Mouse (Mus musculus) large intestine, adult 2 months (tissue): ENCODE measurements around the gene Prkch. TPM values are rescaled to one million over a fixed set of nuclear protein-coding genes. Genes with fewer than 3 reads are reported as not detected.
"Not testable (repeated sequence)": the region's sequence is repeated elsewhere in the genome, so short reads cannot be mapped to it uniquely, and the experiment has no call there.

Source experiments
- DNase-seq: peaks from one replicate; pipeline ENCODE4 v3.0.0-alpha.2; 2012; ENCODE audit warnings: low read depth, low spot score
- WGBS: fragments of 180-500 bp; shearing (Covaris S2); methylation state at CpG from one replicate; pipeline ENCODE4 v1.1.7; 2018; 5-methylcytosine and 5-hydroxymethylcytosine counted together
- polyA plus RNA-seq: library from polyadenylated mRNA; depleted of rRNA; stranded (reverse); fragments of >200 nt; gene quantifications from 2 replicates; pipeline ENCODE4 v1.2.3, GENCODE M21; 2012; rRNA removed

Gene Prkch
- 3.0 and 4.4 TPM in 2 replicates for polyA plus RNA-seq

- under 1% methylated on average over 59 of the region's 61 CpGs for WGBS
- DNase-seq = peak; percentile 47
Measured at GRCm38 (mm10) chr12:73584610-73585240, at the start of gene Prkch. Prkch (plus strand) TSS chr12:73584796.

- WGBS = 14% methylated on average over 17 of the region's 17 CpGs
- no peak for DNase-seq
Measured at GRCm38 (mm10) chr12:73537499-73538138, 47.0 kb upstream of the Prkch start.

- not testable (repeated sequence) for DNase-seq
- WGBS = 21% methylated on average over 3 of the region's 3 CpGs
Measured at GRCm38 (mm10) chr12:73538139-73538508, 46.5 kb upstream of the Prkch start.

- 12% methylated on average over 2 of the region's 2 CpGs for WGBS
- no peak for DNase-seq
Measured at GRCm38 (mm10) chr12:73539151-73539550, 45.4 kb upstream of the Prkch start.

GRCm38 (mm10) chr12:73540402-73540801 lies 44.2 kb upstream of the Prkch start:
- DNase-seq = no peak
- 88% methylated on average over 2 of the region's 2 CpGs for WGBS

GRCm38 (mm10) chr12:73543191-73543590 lies 41.4 kb upstream of the Prkch start:
- no peak for DNase-seq
- WGBS = 37% methylated on average over 5 of the region's 5 CpGs

- WGBS = 10% methylated on average over 48 of the region's 48 CpGs
- DNase-seq = no peak
Measured at GRCm38 (mm10) chr12:73544736-73545671, 39.6 kb upstream of the Prkch start.

GRCm38 (mm10) chr12:73545672-73546085 lies 38.9 kb upstream of the Prkch start:
- DNase-seq = no peak
- under 1% methylated on average over 55 of the region's 55 CpGs for WGBS

GRCm38 (mm10) chr12:73546086-73546711 lies 38.4 kb upstream of the Prkch start, which contains the start of gene Tmem30b:
Tmem30b (minus strand) TSS chr12:73546392.
- no peak for DNase-seq

GRCm38 (mm10) chr12:73547646-73548045 lies 37.0 kb upstream of the Prkch start:
- 18% methylated on average over 10 of the region's 10 CpGs for WGBS
- no peak for DNase-seq

More at GRCm38 (mm10) chr12:73546086-73546711, 38.4 kb upstream of the Prkch start, which contains the start of gene Tmem30b:
- 3% methylated on average over 60 of the region's 61 CpGs for WGBS

GRCm38 (mm10) chr12:73548259-73548658 lies 36.3 kb upstream of the Prkch start:
- WGBS = 21% methylated on average over 8 of the region's 8 CpGs
- DNase-seq = no peak

GRCm38 (mm10) chr12:73554155-73554554 lies 30.4 kb upstream of the Prkch start:
- 3% methylated on average over 5 of the region's 5 CpGs for WGBS

GRCm38 (mm10) chr12:73558525-73559195 lies 25.9 kb upstream of the Prkch start:
- DNase-seq = no peak
- 93% methylated on average over 20 of the region's 20 CpGs for WGBS

More at GRCm38 (mm10) chr12:73554155-73554554, 30.4 kb upstream of the Prkch start:
- no peak for DNase-seq

- DNase-seq = no peak
- 52% methylated on average over 7 of the region's 7 CpGs for WGBS
Measured at GRCm38 (mm10) chr12:73560091-73560490, 24.5 kb upstream of the Prkch start.

GRCm38 (mm10) chr12:73563122-73563521 lies 21.5 kb upstream of the Prkch start:
- WGBS = 76% methylated on average over 6 of the region's 6 CpGs
- not testable (repeated sequence) for DNase-seq

GRCm38 (mm10) chr12:73564176-73564575 lies 20.4 kb upstream of the Prkch start:
- 28% methylated on average over 10 of the region's 10 CpGs for WGBS
- no peak for DNase-seq

GRCm38 (mm10) chr12:73564795-73565619 lies 19.6 kb upstream of the Prkch start:
- 18% methylated on average over 21 of the region's 21 CpGs for WGBS
- DNase-seq = no peak

GRCm38 (mm10) chr12:73565620-73565969 lies 19.0 kb upstream of the Prkch start:
- WGBS = 71% methylated on average over 11 of the region's 11 CpGs

More at GRCm38 (mm10) chr12:73565620-73565969, 19.0 kb upstream of the Prkch start:
- no peak for DNase-seq
